Mouse (Mus musculus) heart, embryonic 16.5 days (tissue): ENCODE results near the gene Gm20773. TPM values are rescaled to one million over a fixed set of nuclear protein-coding genes. Genes with fewer than 3 reads are reported as not detected.
"Not testable (repeated sequence)": the region's sequence is repeated elsewhere in the genome, so short reads cannot be mapped to it uniquely, and the experiment has no call there.

Experiments used
- ATAC-seq: fragments of 200-750 bp; cut with Nextera tagmentation; replicated peaks from 2 replicates; pipeline ENCODE4 v1.8.0; 2017; ENCODE audit warnings: moderate number of reproducible peaks; ENCODE audit not compliant: insufficient read depth, low FRiP score; ENCODE audit errors: extremely low read depth
- H3K27ac ChIP-seq: fragments of 300-500 bp; sonication (generic); 2 replicates; pipeline ENCODE4 v1.5.1; 2014; ENCODE audit warnings: mild to moderate bottlenecking, low read length, control low read depth, moderate library complexity
- H3K27me3 ChIP-seq: fragments of 300-500 bp; sonication (generic); 2 replicates; pipeline ENCODE4 v1.6.1; 2014; ENCODE audit warnings: low read length, mixed read lengths; ENCODE audit not compliant: control insufficient read depth, insufficient read depth
- H3K36me3 ChIP-seq: fragments of 300-500 bp; sonication (generic); 2 replicates; pipeline ENCODE4 v1.6.1; 2014; ENCODE audit not compliant: control insufficient read depth, insufficient read depth
- H3K4me1 ChIP-seq: fragments of 300-500 bp; sonication (generic); 2 replicates; pipeline ENCODE4 v1.6.1; 2014; ENCODE audit warnings: low read length, mixed read lengths; ENCODE audit not compliant: control insufficient read depth, insufficient read depth
- H3K4me2 ChIP-seq: fragments of 300-500 bp; sonication (generic); 2 replicates; pipeline ENCODE4 v1.6.1; 2014; ENCODE audit warnings: low read depth, mild to moderate bottlenecking, control low read depth, low read length
- H3K4me3 ChIP-seq: fragments of 300-500 bp; sonication (generic); 2 replicates; pipeline ENCODE4 v1.5.1; 2014; ENCODE audit warnings: mild to moderate bottlenecking, control low read depth, low read length
- H3K9ac ChIP-seq: fragments of 300-500 bp; sonication (generic); 2 replicates; pipeline ENCODE4 v1.6.1; 2014; ENCODE audit warnings: low read length, control low read depth
- H3K9me3 ChIP-seq: fragments of 300-500 bp; sonication (generic); replicated peaks from 2 replicates; pipeline ENCODE4 v1.6.1; 2016; ENCODE audit warnings: low read length; ENCODE audit not compliant: control insufficient read depth
- WGBS: fragments of 180-500 bp; shearing (Covaris S2); extraction: QIAGEN DNeasy Blood & Tissue Kit; methylation state at CpG from one replicate; pipeline ENCODE4 v1.1.7; 2014; 5-methylcytosine and 5-hydroxymethylcytosine counted together
- polyA plus RNA-seq: library from polyadenylated mRNA; unstranded; fragments of >200 nt; fragmentation: Nextera tagmentation; extraction: Ambion mirVana; gene quantifications from 2 replicates; pipeline ENCODE4 v1.2.1, GENCODE M21; 2015

Gene Gm20773
- polyA plus RNA-seq = not detected in 2 replicates

DNA sequence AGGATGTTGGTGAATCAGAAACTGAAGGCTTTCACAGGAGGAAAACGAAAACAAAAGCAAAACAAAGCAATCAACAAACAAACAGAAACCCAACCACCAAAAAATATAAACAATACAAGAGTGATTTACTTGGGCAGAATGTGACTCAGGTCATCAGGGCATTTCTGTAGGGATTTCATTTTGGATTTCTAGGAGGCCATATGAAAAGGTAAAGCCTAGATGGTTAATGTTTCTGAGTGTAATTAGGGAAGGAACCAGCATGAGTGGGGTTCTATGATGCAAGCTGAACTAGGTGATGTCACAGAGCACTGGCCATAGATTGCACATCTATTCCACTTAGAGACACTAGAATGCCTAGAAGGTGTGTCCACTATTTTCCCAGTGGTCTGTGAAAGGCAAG, at the start of gene Gm20773:
TSS of gene Gm20773 (plus strand) at position 301 of the 400 bp plus-strand sequence.
- not testable (repeated sequence) for H3K4me3 ChIP-seq, H3K9me3 ChIP-seq, H3K9ac ChIP-seq, H3K27me3 ChIP-seq, ATAC-seq, H3K4me2 ChIP-seq, H3K36me3 ChIP-seq, H3K27ac ChIP-seq, H3K4me1 ChIP-seq
- WGBS = no CpG with 5 or more reads among the region's 1 CpGs

GRCm38 (mm10) chrY:13465479-13465878, 28.3 kb upstream of the Gm20773 start, which contains the start of gene Gm21866:
Gene Gm21866, minus strand, starts transcription at chrY:13465579.
- H3K27me3 ChIP-seq, H3K36me3 ChIP-seq, H3K9ac ChIP-seq, H3K9me3 ChIP-seq, H3K4me3 ChIP-seq, H3K4me1 ChIP-seq, H3K27ac ChIP-seq, H3K4me2 ChIP-seq, ATAC-seq: not testable (repeated sequence)
- 63% methylated on average over 1 of the region's 3 CpGs for WGBS

Other genes starting within 250 kb of the Gm20773 start
- gene Gm21440, start 241.6 kb upstream of the Gm20773 start, polyA plus RNA-seq = not detected in 2 replicates
- not detected in 2 replicates for gene Gm21454, start 241.6 kb upstream of the Gm20773 start, polyA plus RNA-seq
- gene Gm21725, start 145.0 kb upstream of the Gm20773 start, polyA plus RNA-seq = not detected in 2 replicates
- gene Gm21866, start 28.4 kb upstream of the Gm20773 start, polyA plus RNA-seq = not detected in 2 replicates